In genomic region chr12:115193482-115194103, GRCm38 (mm10) we compare ENCODE assay signal across 12 mouse cellular contexts.
DNase-seq lines count a peak whose midpoint lies in the region; ATAC-seq lines count a peak whose summit lies in the region.
"Had no signal": no experiment of that assay in that cellular context is flagged by ENCODE, and none has a peak within 500 bp of the region (broad histone marks: within the 10 kb centered on the region; RNA-seq: fewer than 3 reads in every experiment).

No protein-coding gene starts in this region.

- peak; percentile 72 for DNase-seq in 416B (ENCODE audit: low read depth)
- DNase-seq in B cell, adult 2 months = peak; percentile 7 to 9
- DNase-seq in spleen, postnatal 10 days (ENCODE audit: low spot score in 2 of 2) = peak; percentile 4 to 23
- DNase-seq in embryo, embryonic 10 days (ENCODE audit: low spot score) = no peak
- no peak for DNase-seq in layer of hippocampus, postnatal 36 days
- DNase-seq in cerebellum, adult 11-12 months = no peak
- DNase-seq: adrenal gland, postnatal 10 days; cerebellum, adult 2 months; kidney, postnatal 25 days had no signal

- peak; percentile 62 to 67; a peak in 3 of 4 replicates for ATAC-seq in hematopoietic stem cell, adult 5-6 weeks (replicated peaks in 1 of 2; ENCODE audit: insufficient read depth in 1 of 2, low FRiP score in 2 of 2, low TSS enrichment in 1 of 2, low read depth in 1 of 2, poor library complexity in 2 of 2, severe bottlenecking in 2 of 2)
- ATAC-seq in frontal cortex, adult (ENCODE audit: low TSS enrichment) = no peak
- ATAC-seq: hindbrain, postnatal 0 days had no signal

Comparison
In these comparisons a context has a peak if more than half of its experiments do, and no peak if none do; other contexts are left out.
1. DNase-seq: peak in 416B (single experiment), B cell, adult 2 months (2 of 2) and spleen, postnatal 10 days (2 of 2); none in embryo, embryonic 10 days (single experiment), layer of hippocampus, postnatal 36 days (0 of 2) and cerebellum, adult 11-12 months (single experiment).